Mouse (Mus musculus): ENCODE data around the gene Vat1l. TPM values are rescaled to one million over a fixed set of nuclear protein-coding genes. Genes with fewer than 3 reads are reported as not detected.

Gene Vat1l
- polyA plus RNA-seq, 1 experiment from 2014 or later, result 79.7 TPM

DNA sequence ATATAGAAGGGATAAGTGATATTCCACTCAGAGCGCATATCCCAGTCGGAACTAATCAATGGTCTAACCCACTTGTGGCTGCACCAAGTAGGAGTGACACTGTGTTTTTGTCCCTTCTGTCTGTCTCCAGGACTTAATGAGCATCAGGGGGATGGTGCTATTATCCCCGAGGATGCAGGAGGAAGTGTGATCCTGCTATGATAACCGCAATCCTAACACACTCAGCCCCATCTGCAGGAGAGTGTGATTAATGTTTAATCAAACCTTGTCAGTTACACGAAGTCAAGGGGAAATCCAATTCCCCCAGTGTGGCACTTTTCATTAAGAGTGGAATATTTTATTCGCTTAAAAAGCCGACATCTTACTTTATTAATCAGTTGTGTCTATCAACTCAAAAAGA lies 196.3 kb downstream of the Vat1l start:
- Histone ChIP-seq H3K27ac (ENCODE audit: low read depth, low read length) (no peak overlapping the region), H3K36me3 (ENCODE audit: control insufficient read depth, insufficient read depth, low read length) (no peaks in the 10 kb centered on the region), H3K4me2 (ENCODE audit: low read length) (no peak overlapping the region), H3K9ac (ENCODE audit: low read depth, low read length) (no peak overlapping the region), H3K4me3 (ENCODE audit: low read length) (no peak overlapping the region), H3K4me1 (ENCODE audit: control insufficient read depth, insufficient read depth, low read depth, low read length) (no peaks in the 10 kb centered on the region), H3K27me3 (replicated peaks; ENCODE audit: control insufficient read depth, insufficient read depth, low read length) (no peaks in the 10 kb centered on the region), H3K9me3 (ENCODE audit: control insufficient read depth, low read length) (no peaks in the 10 kb centered on the region)
- 47% methylated on average over 7 of the region's 7 CpGs for WGBS
- no peak for ATAC-seq

- no peak for ATAC-seq
These were observed 206.0 kb downstream of the Vat1l start for GRCm38 (mm10) chr8:114411421-114411820.

DNA sequence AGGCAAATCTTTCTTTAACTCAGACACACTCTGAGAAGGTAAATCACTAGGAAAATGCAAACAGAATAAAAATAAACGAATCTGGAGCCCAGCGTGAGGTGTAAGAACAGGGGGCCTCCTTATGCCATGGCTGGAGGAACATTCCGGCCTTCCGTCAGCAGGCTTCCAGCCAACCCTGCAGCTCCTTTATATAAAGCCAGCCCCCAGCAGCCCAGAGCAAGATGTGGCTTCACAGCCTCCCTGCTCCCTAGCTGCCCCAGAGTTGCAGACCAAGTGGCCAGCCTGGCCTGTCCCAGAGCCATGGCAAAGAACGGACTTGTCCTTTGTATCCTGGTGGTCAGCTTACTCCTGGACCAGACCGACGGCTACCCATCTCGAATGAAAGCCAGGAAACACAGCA lies 212.4 kb downstream of the Vat1l start, which contains the start of gene Clec3a:
Gene Clec3a (plus strand): TSS at position 301 of the 400 bp plus-strand sequence.
- H3K9me3 ChIP-seq (ENCODE audit: control insufficient read depth, low read length), result no peaks in the 10 kb centered on the region
- H3K4me3 ChIP-seq (ENCODE audit: low read length), result no peak within 1 kb of the TSS
- H3K36me3 ChIP-seq (ENCODE audit: control insufficient read depth, insufficient read depth, low read length), result no peaks in the 10 kb centered on the region
- H3K27me3 ChIP-seq (replicated peaks; ENCODE audit: control insufficient read depth, insufficient read depth, low read length), result no peaks in the 10 kb centered on the region
- no peaks in the 10 kb centered on the region for H3K4me1 ChIP-seq (ENCODE audit: control insufficient read depth, insufficient read depth, low read depth, low read length)
- no peak within 1 kb of the TSS for H3K27ac ChIP-seq (ENCODE audit: low read depth, low read length)
- H3K9ac ChIP-seq (ENCODE audit: low read depth, low read length), result no peak within 1 kb of the TSS
- 74% methylated on average over 8 of the region's 8 CpGs for WGBS
- no peak for ATAC-seq
- H3K4me2 ChIP-seq (ENCODE audit: low read length), result no peak within 1 kb of the TSS

More at GRCm38 (mm10) chr8:114411421-114411820, 206.0 kb downstream of the Vat1l start:
- Histone ChIP-seq H3K4me1 (ENCODE audit: control insufficient read depth, insufficient read depth, low read depth, low read length) (no peaks in the 10 kb centered on the region), H3K9ac (ENCODE audit: low read depth, low read length) (no peak overlapping the region), H3K36me3 (ENCODE audit: control insufficient read depth, insufficient read depth, low read length) (no peaks in the 10 kb centered on the region), H3K27ac (ENCODE audit: low read depth, low read length) (no peak overlapping the region), H3K4me3 (ENCODE audit: low read length) (no peak overlapping the region), H3K4me2 (ENCODE audit: low read length) (no peak overlapping the region), H3K9me3 (ENCODE audit: control insufficient read depth, low read length) (no peaks in the 10 kb centered on the region), H3K27me3 (replicated peaks; ENCODE audit: control insufficient read depth, insufficient read depth, low read length) (no peaks in the 10 kb centered on the region)
- 78% methylated on average over 3 of the region's 3 CpGs for WGBS

- Histone ChIP-seq H3K27ac (ENCODE audit: low read depth, low read length) (no peak overlapping the region), H3K4me2 (ENCODE audit: low read length) (no peak overlapping the region), H3K4me1 (ENCODE audit: control insufficient read depth, insufficient read depth, low read depth, low read length) (no peaks in the 10 kb centered on the region), H3K36me3 (ENCODE audit: control insufficient read depth, insufficient read depth, low read length) (no peaks in the 10 kb centered on the region), H3K9me3 (ENCODE audit: control insufficient read depth, low read length) (no peaks in the 10 kb centered on the region), H3K27me3 (replicated peaks; ENCODE audit: control insufficient read depth, insufficient read depth, low read length) (no peaks in the 10 kb centered on the region), H3K4me3 (ENCODE audit: low read length) (no peak overlapping the region), H3K9ac (ENCODE audit: low read depth, low read length) (no peak overlapping the region)
- ATAC-seq, result no peak
- 80% methylated on average over 5 of the region's 5 CpGs for WGBS
These were observed 213.1 kb downstream of the Vat1l start for GRCm38 (mm10) chr8:114418486-114418885.

- Histone ChIP-seq H3K27ac (ENCODE audit: low read depth, low read length) (no peak overlapping the region), H3K4me1 (ENCODE audit: control insufficient read depth, insufficient read depth, low read depth, low read length) (no peaks in the 10 kb centered on the region), H3K27me3 (replicated peaks; ENCODE audit: control insufficient read depth, insufficient read depth, low read length) (no peaks in the 10 kb centered on the region), H3K9me3 (ENCODE audit: control insufficient read depth, low read length) (no peaks in the 10 kb centered on the region), H3K9ac (ENCODE audit: low read depth, low read length) (no peak overlapping the region), H3K36me3 (ENCODE audit: control insufficient read depth, insufficient read depth, low read length) (no peaks in the 10 kb centered on the region), H3K4me2 (ENCODE audit: low read length) (no peak overlapping the region), H3K4me3 (ENCODE audit: low read length) (no peak overlapping the region)
- no peak for ATAC-seq
- 78% methylated on average over 6 of the region's 6 CpGs for WGBS
These were observed 213.5 kb downstream of the Vat1l start for GRCm38 (mm10) chr8:114418904-114419303.

GRCm38 (mm10) chr8:114421544-114421943 lies 216.1 kb downstream of the Vat1l start:
- Histone ChIP-seq H3K4me1 (ENCODE audit: control insufficient read depth, insufficient read depth, low read depth, low read length) (no peaks in the 10 kb centered on the region), H3K9me3 (ENCODE audit: control insufficient read depth, low read length) (no peaks in the 10 kb centered on the region), H3K4me2 (ENCODE audit: low read length) (no peak overlapping the region), H3K4me3 (ENCODE audit: low read length) (no peak overlapping the region), H3K36me3 (ENCODE audit: control insufficient read depth, insufficient read depth, low read length) (no peaks in the 10 kb centered on the region), H3K27ac (ENCODE audit: low read depth, low read length) (no peak overlapping the region), H3K9ac (ENCODE audit: low read depth, low read length) (no peak overlapping the region), H3K27me3 (replicated peaks; ENCODE audit: control insufficient read depth, insufficient read depth, low read length) (no peaks in the 10 kb centered on the region)
- 81% methylated on average over 4 of the region's 4 CpGs for WGBS
- no peak for ATAC-seq

Other genes starting within 250 kb of the Vat1l start
- 6.1 and 7.0 TPM in 2 replicates for gene Nudt7, start 72.1 kb upstream of the Vat1l start, polyA plus RNA-seq (2015; fragmentation: Nextera tagmentation; extraction: Ambion mirVana)
- 0.29 and 0.39 TPM in 2 replicates for gene Clec3a, start 212.5 kb downstream of the Vat1l start, polyA plus RNA-seq (2015; fragmentation: Nextera tagmentation; extraction: Ambion mirVana)
- gene Wwox, start 234.0 kb downstream of the Vat1l start, polyA plus RNA-seq (2015; fragmentation: Nextera tagmentation; extraction: Ambion mirVana), result 13.6 and 14.9 TPM in 2 replicates